Mouse (Mus musculus) mouse embryonic stem cell (cell line): ENCODE measurements at regions not wholly inside any gene's neighbourhood (a gene's known extent, or its start where the extent isn't known, plus 50 kb on each side); places are given as distances from the start of the nearest gene placed in this dataset.

ENCODE experiments used
- in situ Hi-C, 2 experiments: fragments of 300-500 bp; cut with MboI; formaldehyde crosslinking; loops; 1 replicate in 1 of 2; 3 replicates in 1 of 2; pipeline ENCODE4 v1.14.3; 2019 to 2020; ENCODE audit warnings: low sequenced_read_pairs in 2 of 2, low pct_unique_long_range_greater_than_20kb in 1 of 2, mixed read lengths in 1 of 2; ENCODE audit not compliant: unreplicated experiment in 1 of 2

DNA sequence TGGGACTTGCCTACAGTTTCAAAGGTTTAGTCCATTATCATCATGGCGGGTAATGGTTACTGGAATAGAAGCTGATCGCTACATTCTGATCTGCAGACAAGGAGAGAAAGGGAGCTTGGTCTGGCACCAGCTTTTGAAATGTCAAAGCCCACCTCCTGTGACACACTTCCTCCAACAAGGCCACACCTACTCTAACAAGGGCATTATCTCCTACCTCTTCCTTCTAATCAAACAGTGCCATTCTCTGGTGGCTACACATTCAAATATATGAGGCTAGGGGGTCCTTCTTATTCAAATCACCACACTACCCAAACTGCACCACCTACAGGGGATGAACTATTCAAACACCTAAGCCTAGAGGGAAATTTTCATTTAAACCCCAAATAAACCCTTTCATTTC, 81.9 kb upstream of the Tle4 start:
- in situ Hi-C loops, result loop anchor here in 1 of 2 experiments (10.0 kb wide), 1 partner anchor 85 kb away; the partner anchor contains the start of gene Tle4

DNA sequence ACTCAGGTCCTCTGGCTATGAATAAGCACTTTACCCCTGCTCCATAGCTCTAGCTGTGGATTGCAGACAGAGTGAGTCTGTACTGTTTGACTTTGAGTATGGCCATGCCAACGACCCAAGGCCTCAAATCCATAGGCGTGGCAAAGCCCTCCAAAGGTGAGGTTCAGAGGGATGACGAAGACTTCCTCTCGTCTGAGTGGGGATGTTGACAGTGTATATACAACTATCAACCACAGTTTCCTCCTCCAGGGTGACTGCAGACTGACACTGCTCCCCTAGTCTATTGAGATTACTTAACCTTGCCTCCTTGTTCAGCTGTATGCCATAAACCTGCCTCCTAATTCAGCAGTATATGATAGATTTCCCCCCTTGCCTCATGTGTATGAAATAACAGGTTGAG, 80.7 kb upstream of the Tle4 start:
- in situ Hi-C loops, result no loop called here

DNA sequence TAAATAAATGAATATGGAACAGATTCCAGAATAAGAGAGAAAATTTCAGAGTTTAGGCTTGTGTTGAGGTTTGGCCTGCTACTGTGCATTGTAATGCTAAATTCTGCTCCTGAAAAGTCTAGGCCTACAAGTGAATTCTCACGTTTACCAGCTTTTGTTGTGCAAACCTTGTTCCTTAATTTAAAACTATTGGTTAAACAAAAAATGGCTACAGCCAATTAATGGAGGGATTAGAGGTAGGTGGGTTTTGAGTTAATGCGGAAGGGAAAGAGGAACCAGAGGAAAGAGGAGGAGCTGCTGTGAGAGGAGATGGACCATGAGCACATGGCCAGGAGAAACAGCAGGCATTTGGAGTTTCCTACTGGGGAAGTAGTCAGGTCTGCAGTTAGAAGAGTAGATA, 79.1 kb upstream of the Tle4 start:
- in situ Hi-C loops, result no loop called here

GRCm38 (mm10) chr19:14670821-14671104, 72.9 kb upstream of the Tle4 start:
- in situ Hi-C loops, result no loop called here

DNA sequence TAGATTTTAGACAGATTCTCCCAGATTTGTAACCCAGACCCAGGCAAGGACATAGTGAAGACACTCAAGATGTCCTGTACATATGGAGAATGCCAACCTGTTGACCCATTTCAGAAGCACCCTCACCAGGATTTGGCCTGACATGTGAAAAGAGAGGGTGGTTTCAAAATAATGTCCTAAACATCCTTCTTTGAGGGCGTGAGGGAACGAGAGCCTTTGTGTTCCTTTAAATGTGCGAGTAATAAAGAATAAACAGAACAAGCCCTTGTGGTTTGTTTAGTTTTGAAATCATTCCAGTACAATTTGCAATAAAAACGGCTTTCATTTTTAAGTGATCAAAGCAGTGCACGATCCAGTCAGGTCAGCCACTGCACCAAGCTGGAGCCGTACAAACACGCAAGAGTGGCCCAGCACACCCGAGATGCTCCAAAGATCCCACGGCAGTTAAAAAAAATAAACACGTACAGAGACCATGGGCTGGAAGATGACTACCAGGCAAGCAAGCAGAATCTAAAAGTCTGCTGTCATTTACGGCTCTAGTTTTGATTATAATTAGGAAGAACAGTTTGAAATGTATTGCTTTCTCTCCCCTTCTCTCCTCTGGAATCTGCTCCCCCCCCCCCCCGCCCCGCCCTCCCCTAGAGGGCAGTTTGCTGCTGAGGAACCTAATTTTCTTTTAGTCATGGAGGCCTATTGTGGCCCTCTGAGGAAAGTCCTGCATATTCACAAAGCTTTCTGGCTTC, 72.4 kb upstream of the Tle4 start:
- in situ Hi-C loops, result no loop called here

DNA sequence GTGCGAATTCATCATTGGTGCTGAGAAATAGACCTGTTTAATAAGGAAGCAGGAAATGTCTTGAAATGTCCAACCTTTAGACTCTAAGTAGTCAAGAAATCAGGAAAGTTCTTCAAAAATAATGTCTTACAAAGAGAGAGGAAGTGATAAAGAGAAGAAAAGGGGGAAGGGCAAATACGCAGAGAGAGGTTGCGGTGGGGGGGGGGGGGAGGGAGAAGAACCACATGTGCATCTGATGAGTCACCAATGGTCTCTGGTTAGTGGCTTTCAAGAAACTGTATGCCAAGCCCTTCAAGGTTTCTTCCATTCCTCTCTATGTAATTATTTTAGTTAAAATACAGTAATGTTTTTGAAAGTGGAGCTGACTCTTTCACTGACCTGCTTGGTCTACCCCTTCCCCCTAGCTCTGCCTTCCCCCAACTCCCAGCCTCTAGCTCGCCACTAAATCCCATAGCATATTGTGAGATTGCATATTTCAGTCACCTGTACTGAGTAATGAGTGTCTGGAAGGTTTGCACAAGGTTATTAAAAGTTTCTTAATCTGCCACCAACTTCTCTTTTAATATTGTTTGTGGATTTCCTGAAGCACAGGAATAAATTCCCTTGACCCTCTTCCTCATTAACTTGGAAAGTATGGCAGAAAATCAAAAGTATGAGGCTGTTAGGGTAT, 70.8 kb upstream of the Tle4 start:
- in situ Hi-C loops, result no loop called here

- in situ Hi-C loops, result no loop called here
These were observed 67.0 kb upstream of the Tle4 start for GRCm38 (mm10) chr19:14664682-14665417.

- in situ Hi-C loops, result no loop called here
These were observed 66.3 kb upstream of the Tle4 start for GRCm38 (mm10) chr19:14664096-14664586.

DNA sequence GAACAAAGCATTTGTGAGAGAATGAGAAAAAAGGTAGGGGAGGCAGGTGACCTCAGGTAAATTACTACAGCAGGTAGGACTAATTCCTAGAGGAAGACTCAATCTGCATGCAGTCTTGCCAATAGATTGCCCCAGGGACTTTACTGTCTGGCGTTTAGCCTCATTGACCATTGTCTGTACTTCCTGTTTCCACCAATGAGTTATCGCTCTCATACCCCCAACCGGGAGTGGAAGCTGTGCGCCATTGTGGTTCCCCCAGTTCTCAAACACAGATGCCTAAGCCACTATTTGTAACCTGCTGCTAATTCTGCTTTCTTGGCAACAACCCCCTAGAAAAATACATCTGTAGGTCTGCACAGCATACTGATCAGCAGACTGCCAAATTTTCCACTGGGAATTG, 65.5 kb upstream of the Tle4 start:
- in situ Hi-C loops, result no loop called here

- in situ Hi-C loops, result no loop called here
These were observed 61.9 kb upstream of the Tle4 start for GRCm38 (mm10) chr19:14659725-14660124.

DNA sequence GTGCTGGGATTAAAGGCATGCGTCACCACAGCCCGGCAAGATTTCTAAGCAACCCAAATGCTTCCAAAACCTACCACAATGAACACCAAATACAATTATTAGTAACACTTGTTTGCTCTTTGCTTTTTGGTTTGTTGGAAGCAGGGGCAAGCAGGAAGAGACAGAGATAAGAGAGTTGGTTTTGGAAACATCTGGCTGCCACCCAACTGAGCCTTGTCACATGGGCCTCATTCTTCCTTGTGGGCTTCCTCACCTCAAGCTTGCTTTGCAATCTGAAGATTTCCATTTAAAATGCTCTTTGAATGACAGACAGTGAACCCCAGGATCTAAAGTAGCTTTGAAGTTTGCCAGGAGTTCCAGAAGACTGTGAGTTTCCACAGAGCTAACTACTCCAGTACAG, 60.6 kb upstream of the Tle4 start:
- in situ Hi-C loops, result no loop called here

- in situ Hi-C loops, result no loop called here
These were observed 58.2 kb upstream of the Tle4 start for GRCm38 (mm10) chr19:14656022-14656388.

DNA sequence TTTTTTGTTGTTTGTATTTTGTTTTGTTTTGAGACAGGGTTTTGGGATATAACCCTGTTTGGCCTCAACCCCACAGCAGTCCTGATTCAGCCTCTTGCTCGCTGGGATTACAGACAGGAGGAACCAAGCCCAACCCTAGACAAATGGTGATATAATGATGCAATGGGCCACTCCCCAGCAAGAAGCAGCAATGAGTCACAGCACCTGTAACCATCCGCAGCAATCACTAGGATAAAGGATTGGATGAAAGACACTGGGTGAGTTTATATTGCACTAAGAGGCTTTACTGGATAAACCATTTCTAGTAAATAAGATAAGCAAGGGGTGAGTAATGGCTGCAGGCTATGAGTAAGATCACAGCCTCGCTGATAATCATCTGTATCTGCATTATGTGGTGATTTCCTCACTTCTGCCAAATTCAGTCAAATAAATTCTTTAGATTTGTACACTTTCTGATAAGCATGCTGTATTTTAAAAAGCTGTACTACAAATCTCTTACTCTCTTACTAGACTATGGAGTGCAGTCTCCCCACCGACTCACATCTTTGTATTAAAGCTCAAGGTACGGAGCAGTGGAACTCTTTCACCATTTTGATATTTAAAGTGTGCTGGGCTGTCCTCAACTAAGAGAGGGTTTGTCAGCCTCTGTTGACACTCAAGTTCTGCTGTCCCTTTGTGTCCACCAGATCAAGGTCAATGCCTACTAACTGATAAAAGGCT, 57.6 kb upstream of the Tle4 start:
- in situ Hi-C loops, result no loop called here
